Mouse (Mus musculus) midbrain, embryonic 13.5 days (tissue): ENCODE measurements at regions not wholly inside any gene's neighbourhood (a gene's known extent, or its start where the extent isn't known, plus 50 kb on each side); places are given as distances from the start of the nearest gene placed in this dataset.
"Not testable (repeated sequence)": the region's sequence is repeated elsewhere in the genome, so short reads cannot be mapped to it uniquely, and the experiment has no call there.

Experiments
- ATAC-seq: fragments of 200-750 bp; cut with Nextera tagmentation; 2 replicates; pipeline ENCODE4 v1.8.0; 2017; ENCODE audit warnings: mild to moderate bottlenecking, moderate TSS enrichment, moderate library complexity
- H3K27ac ChIP-seq: fragments of 300-500 bp; sonication (generic); 2 replicates; pipeline ENCODE4 v1.5.1; 2015; ENCODE audit warnings: inconsistent platforms, mild to moderate bottlenecking, moderate library complexity
- H3K27me3 ChIP-seq: fragments of 300-500 bp; sonication (generic); 2 replicates; pipeline ENCODE4 v1.6.1; 2015; ENCODE audit warnings: mild to moderate bottlenecking, inconsistent platforms
- H3K36me3 ChIP-seq: fragments of 300-500 bp; sonication (generic); 2 replicates; pipeline ENCODE4 v1.6.1; 2015; ENCODE audit warnings: mild to moderate bottlenecking, inconsistent platforms
- H3K4me1 ChIP-seq: fragments of 300-500 bp; sonication (generic); replicated peaks from 2 replicates; pipeline ENCODE4 v1.6.1; 2015; ENCODE audit warnings: inconsistent platforms
- H3K4me2 ChIP-seq: fragments of 300-500 bp; sonication (generic); replicated peaks from 2 replicates; pipeline ENCODE4 v1.6.1; 2015; ENCODE audit warnings: moderate library complexity, mild to moderate bottlenecking, inconsistent platforms
- H3K4me3 ChIP-seq: fragments of 300-500 bp; sonication (generic); replicated peaks from 2 replicates; pipeline ENCODE4 v1.5.1; 2015; ENCODE audit warnings: mild to moderate bottlenecking, inconsistent platforms
- H3K9ac ChIP-seq: fragments of 300-500 bp; sonication (generic); replicated peaks from 2 replicates; pipeline ENCODE4 v1.6.1; 2015; ENCODE audit warnings: mild to moderate bottlenecking, inconsistent platforms
- H3K9me3 ChIP-seq: fragments of 300-500 bp; sonication (generic); 2 replicates; pipeline ENCODE4 v1.6.1; 2016; ENCODE audit warnings: mild to moderate bottlenecking, inconsistent platforms
- WGBS: fragments of 180-500 bp; shearing (Covaris S2); methylation state at CpG from one replicate; pipeline ENCODE4 v1.1.7; 2015; 5-methylcytosine and 5-hydroxymethylcytosine counted together

DNA sequence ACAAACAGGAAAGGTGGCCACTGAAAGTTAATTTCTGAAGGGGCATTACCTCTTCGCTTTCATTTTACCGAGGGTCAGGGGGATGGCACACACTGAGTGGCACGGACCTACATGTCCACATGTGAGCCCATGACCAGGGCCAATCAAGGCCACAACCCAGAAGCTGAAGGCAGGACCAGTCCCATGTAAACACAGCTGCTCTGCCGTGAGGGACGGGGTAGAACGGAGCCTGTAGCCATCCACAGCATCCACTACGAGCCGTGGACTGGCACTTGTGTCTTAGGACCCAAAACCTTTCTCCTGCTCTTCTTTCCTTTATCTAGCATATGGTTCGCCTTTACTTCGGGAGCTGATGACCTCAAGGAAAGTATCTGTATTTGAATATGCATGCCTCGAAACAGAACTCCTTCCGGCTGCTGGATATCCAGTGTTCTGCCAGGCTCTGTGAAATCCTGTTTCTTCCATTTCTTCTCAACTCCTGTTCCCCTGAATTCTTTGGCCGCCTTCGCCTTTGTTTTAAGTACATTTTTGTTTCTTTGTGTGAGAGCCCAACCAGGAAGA, 101.9 kb upstream of the Klf3 start:
- ATAC-seq, result 0 out of 2 replicates have a peak, but pooled peaks have one; percentile 37
- H3K9ac ChIP-seq, result no peak overlapping the region
- peaks cover 14% of the 10 kb centered on the region for H3K4me1 ChIP-seq
- no peaks in the 10 kb centered on the region for H3K27me3 ChIP-seq
- WGBS, result 60% methylated on average over 14 of the region's 14 CpGs
- no peaks in the 10 kb centered on the region for H3K9me3 ChIP-seq
- no peaks in the 10 kb centered on the region for H3K36me3 ChIP-seq
- peak overlapping the region; percentile 75 for H3K27ac ChIP-seq
- no peak overlapping the region for H3K4me3 ChIP-seq
- no peak overlapping the region for H3K4me2 ChIP-seq

DNA sequence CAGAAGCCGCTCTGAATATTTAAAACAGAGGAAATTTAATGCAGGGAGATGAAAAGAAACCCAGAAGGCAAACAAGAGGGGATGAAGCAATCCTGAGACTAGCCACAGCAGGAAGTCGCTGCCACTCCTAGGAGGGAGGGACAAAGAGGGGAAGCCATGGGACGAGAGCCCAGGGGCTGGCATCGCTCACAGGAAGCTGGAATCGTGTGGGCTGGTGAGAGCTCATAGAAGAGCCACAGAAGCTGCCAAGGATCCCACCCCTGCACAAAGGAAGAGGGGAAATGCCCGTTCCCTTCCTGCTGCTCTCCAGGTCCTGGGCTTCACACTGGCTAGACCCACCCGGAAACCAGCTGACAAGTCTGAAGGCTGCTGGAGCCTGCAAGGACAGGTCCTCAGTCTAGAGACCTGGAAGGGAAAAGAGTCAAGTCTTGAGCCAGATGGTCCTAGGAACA, 101.4 kb upstream of the Klf3 start:
- Histone ChIP-seq H3K4me1 (peaks cover 14% of the 10 kb centered on the region), H3K27me3 (no peaks in the 10 kb centered on the region), H3K36me3 (no peaks in the 10 kb centered on the region), H3K27ac (peak overlapping the region; percentile 75), H3K9ac (no peak overlapping the region), H3K4me3 (no peak overlapping the region), H3K4me2 (peak overlapping the region; percentile 22; the same call in 1 of the 2 replicates), H3K9me3 (no peaks in the 10 kb centered on the region)
- peak; percentile 72 for ATAC-seq
- WGBS, result 18% methylated on average over 7 of the region's 7 CpGs

DNA sequence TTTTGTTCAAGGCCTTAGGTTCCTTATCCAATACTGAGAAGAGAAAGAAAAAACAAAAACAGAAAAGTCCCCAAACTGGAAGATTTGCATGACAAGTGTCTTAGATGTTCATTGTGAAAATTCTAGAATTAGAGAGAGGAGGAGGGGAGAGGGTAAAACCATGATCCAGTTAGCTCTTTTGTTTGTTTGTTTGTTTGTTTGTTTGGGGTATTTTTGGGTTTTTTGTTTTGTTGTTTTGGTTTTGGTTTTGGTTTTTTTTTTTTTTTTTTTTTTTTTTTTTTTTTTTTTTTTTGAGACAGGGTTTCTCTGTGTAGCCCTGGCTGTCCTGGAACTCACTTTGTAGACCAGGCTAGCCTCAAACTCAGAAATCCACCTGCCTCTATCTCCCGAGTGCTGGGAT, 100.8 kb upstream of the Klf3 start:
- H3K27me3 ChIP-seq, H3K4me3 ChIP-seq, H3K4me2 ChIP-seq, H3K9me3 ChIP-seq, ATAC-seq, H3K36me3 ChIP-seq, H3K9ac ChIP-seq: not testable (repeated sequence)
- H3K27ac ChIP-seq, result peak overlapping the region; percentile 75; the same call in 1 of the 2 replicates
- peaks cover 14% of the 10 kb centered on the region for H3K4me1 ChIP-seq
- WGBS, result 63% methylated on average over 1 of the region's 1 CpGs

DNA sequence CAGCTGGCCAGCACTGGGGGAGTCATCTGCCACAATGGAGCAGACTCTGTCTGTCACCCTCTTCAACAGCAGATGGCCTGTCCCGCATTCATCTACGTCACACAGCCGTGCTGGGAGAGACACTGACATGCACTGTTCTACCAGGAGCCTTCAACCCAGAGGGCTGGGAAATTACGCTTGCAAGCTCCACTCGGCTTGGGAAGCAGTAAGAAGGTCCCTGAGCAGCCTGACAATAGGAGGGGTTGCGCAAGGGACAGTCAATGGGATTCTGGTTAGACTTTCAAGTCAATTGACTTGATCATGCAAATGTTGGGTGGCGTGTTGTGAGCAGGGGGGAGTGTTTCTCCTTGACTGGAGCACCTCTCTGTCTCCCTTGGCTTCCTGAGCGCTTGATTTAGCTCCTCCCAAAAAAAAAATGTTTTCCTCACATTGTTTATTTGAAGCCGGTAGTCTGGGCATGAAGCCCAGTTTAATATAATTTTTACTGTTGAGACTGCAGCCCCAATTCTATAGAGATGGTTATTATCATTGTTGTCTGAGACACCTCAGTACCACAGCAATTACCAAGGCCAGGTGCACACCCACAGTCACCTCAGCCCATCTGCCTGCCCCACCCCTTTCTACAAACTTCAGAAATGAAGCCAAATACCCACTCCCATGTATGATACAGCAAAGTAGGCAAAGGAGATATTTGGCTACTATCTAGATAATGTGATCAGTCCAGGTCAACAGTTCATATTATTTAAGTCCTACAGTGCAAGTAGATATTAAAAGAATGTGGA, 99.9 kb upstream of the Klf3 start:
- Histone ChIP-seq H3K27ac (peak overlapping the region; percentile 7; the same call in 1 of the 2 replicates), H3K9me3 (0 out of 2 replicates have a peak, but pooled peaks cover 2% of the 10 kb centered on the region), H3K4me2 (no peak overlapping the region), H3K27me3 (no peaks in the 10 kb centered on the region), H3K4me1 (peaks cover 14% of the 10 kb centered on the region), H3K9ac (no peak overlapping the region), H3K36me3 (no peaks in the 10 kb centered on the region), H3K4me3 (no peak overlapping the region)
- ATAC-seq, result peak; percentile 83
- 49% methylated on average over 9 of the region's 9 CpGs for WGBS

DNA sequence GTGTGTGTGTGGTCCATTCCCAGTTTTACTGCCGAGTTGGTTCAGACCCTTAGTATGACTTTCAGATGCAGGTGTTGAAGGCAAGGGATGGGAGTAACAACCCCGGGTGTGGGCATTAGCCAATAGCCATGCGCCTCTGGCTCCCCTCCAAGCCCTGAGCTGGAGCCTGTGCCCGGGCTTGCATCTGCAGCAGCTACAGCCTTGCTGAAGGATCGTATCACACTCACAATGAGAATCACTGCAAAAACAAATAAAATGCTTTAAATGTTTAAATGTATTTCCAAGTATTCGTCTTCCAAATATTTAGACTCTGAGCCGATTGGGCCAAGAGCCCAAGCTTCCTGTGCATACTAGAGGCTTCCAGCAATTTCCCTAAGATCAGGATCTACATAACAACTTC, 99.0 kb upstream of the Klf3 start:
- Histone ChIP-seq H3K27ac (0 out of 2 replicates have a peak overlapping the region, but pooled peaks have one; percentile 8), H3K4me2 (no peak overlapping the region), H3K27me3 (no peaks in the 10 kb centered on the region), H3K4me3 (no peak overlapping the region), H3K9ac (no peak overlapping the region), H3K36me3 (no peaks in the 10 kb centered on the region), H3K9me3 (0 out of 2 replicates have a peak, but pooled peaks cover 2% of the 10 kb centered on the region), H3K4me1 (peaks cover 14% of the 10 kb centered on the region)
- 81% methylated on average over 7 of the region's 7 CpGs for WGBS
- ATAC-seq, result no peak

DNA sequence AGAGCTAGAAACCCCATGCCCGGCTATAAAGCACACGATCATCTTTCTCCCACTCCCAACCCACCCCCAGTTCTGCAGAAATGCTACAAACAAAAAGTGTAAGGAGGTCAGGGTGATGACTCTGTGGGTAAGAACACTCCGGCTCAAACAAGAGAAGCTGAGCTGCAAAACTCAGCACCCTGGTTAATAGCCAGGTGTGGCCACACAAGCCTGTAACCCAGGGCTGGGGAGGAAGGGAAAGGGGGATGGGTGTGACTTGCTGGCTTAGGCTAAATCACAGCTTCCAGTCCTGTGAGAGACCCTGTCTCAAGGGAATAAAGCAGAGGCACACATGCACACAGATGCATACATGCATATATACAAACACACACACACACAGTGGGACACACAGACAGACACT, 96.6 kb upstream of the Klf3 start:
- H3K4me1 ChIP-seq, result peaks cover 12% of the 10 kb centered on the region
- H3K4me2 ChIP-seq, result no peak overlapping the region
- ATAC-seq, result no peak
- H3K36me3 ChIP-seq, result no peaks in the 10 kb centered on the region
- no peak overlapping the region for H3K27ac ChIP-seq
- no peaks in the 10 kb centered on the region for H3K27me3 ChIP-seq
- WGBS, result 96% methylated on average over 3 of the region's 3 CpGs
- H3K4me3 ChIP-seq, result no peak overlapping the region
- H3K9me3 ChIP-seq, result 0 out of 2 replicates have a peak, but pooled peaks cover 2% of the 10 kb centered on the region
- H3K9ac ChIP-seq, result no peak overlapping the region

DNA sequence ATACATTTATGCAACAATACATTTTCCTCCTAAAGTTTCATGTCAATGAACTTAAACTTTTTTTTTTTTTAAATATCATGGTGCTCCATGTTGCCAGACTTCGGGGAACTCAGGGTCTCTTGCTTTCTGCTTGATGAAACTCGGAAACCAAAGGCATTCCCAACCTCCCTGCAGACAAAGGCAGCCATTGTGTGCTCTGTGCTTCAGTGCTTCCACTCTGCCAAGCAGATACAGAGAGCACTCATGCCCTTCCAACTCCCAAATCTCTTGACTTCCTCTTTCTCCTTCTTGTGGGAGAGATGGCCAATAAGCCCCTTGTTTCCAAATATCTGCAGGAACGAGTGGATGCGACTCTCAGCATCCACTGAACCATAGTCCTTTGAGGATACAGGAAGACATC, 94.0 kb upstream of the Klf3 start:
- 0 out of 2 replicates have a peak, but pooled peaks cover 2% of the 10 kb centered on the region for H3K9me3 ChIP-seq
- peaks cover 1% of the 10 kb centered on the region for H3K4me1 ChIP-seq
- H3K9ac ChIP-seq, result no peak overlapping the region
- H3K36me3 ChIP-seq, result no peaks in the 10 kb centered on the region
- no peak overlapping the region for H3K4me3 ChIP-seq
- H3K27me3 ChIP-seq, result no peaks in the 10 kb centered on the region
- H3K27ac ChIP-seq, result no peak overlapping the region
- no peak for ATAC-seq
- H3K4me2 ChIP-seq, result no peak overlapping the region
- WGBS, result 17% methylated on average over 4 of the region's 4 CpGs

DNA sequence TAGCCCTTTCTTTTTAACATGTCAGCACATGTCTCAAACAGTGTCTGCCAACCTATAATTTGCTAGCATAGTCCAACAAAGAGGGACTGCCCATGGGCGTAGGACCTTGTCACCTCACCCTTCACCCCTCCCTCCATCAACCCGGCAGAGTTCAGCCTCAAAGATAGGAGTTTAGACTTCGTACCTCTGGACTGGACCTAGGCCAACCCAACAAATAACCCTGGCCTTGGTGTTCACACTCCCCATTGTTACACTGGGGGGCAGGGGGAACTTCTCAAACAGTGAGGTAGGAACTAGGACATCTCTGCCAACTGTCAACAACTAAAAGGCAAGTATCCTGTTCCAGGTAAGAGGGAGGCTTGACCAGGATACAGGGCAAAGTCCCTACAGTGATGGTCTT, 93.0 kb upstream of the Klf3 start:
- 0 out of 2 replicates have a peak, but pooled peaks cover 2% of the 10 kb centered on the region for H3K9me3 ChIP-seq
- 83% methylated on average over 3 of the region's 3 CpGs for WGBS
- H3K4me3 ChIP-seq, result no peak overlapping the region
- H3K9ac ChIP-seq, result no peak overlapping the region
- no peaks in the 10 kb centered on the region for H3K36me3 ChIP-seq
- H3K4me2 ChIP-seq, result no peak overlapping the region
- no peak for ATAC-seq
- no peaks in the 10 kb centered on the region for H3K27me3 ChIP-seq
- H3K4me1 ChIP-seq, result peaks cover 4% of the 10 kb centered on the region
- H3K27ac ChIP-seq, result no peak overlapping the region

DNA sequence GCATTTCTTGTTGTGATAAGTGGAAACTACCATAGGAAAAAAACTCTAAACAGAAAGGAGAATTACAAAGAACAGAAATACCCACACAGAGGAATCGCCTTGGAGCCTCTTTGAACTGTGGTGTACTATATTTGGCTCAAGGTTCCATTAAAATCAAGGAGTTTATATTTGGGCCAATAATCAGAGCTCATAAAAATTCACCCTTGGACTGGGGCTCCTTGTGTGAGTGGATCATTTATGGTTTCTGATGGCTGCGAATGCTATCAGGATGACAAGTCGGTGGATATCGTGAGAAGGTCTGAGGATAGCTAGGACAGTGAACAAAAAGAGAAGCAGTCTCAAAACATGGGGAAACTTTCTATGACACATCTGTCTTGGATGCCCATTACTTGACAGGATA, 92.2 kb upstream of the Klf3 start:
- Histone ChIP-seq H3K9ac (no peak overlapping the region), H3K27me3 (no peaks in the 10 kb centered on the region), H3K4me1 (peaks cover 4% of the 10 kb centered on the region), H3K4me3 (no peak overlapping the region), H3K36me3 (no peaks in the 10 kb centered on the region), H3K4me2 (no peak overlapping the region), H3K9me3 (0 out of 2 replicates have a peak, but pooled peaks cover 2% of the 10 kb centered on the region), H3K27ac (no peak overlapping the region)
- 92% methylated on average over 4 of the region's 4 CpGs for WGBS
- ATAC-seq, result no peak

DNA sequence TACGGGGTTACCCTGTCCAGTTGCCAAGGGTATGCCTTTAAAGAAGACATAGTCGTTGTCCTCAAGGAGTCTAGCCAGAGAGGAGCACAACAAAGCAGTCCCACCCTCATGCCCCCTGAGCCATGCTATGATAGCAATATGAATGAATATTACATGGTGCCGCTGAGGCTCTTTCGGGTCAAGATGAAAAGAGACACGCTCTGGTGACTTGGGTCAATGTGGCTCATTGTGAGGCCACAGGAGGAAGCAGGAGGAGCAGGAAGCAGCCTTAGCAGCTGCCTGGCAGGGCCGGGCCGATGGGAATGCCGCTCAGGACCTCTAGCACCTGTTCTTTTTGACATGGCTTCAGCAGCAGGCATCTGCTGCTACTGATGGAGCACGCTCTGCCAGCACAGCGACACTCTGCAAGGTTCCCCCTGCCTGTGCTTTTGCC, 89.0 kb upstream of the Klf3 start:
- WGBS, result 24% methylated on average over 10 of the region's 10 CpGs
- no peaks in the 10 kb centered on the region for H3K9me3 ChIP-seq
- H3K27ac ChIP-seq, result peak overlapping the region; percentile 51
- H3K36me3 ChIP-seq, result no peaks in the 10 kb centered on the region
- ATAC-seq, result peak; percentile 80
- H3K27me3 ChIP-seq, result no peaks in the 10 kb centered on the region
- peaks cover 4% of the 10 kb centered on the region for H3K4me1 ChIP-seq
- no peak overlapping the region for H3K4me3 ChIP-seq
- no peak overlapping the region for H3K9ac ChIP-seq
- no peak overlapping the region; the same call in 1 of the 2 replicates for H3K4me2 ChIP-seq

DNA sequence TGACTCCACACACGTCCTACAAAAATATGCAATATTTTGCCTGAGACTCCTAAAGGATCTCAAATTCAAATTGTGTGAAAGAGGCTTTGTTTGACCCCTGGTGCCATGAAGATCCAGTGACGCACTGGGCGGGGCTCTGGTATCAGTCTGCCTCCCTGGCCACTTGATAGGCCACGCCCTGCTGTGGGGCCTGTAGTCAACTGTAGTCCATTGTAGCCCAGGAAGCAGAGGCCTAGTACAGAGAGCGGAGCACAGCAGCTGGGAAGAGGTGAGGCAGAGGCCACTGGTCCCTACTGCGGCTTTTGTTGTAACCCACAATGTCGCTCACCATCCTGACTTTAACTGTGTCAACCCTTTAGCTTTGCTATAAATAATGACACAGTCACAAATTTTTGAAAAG, 88.5 kb upstream of the Klf3 start:
- Histone ChIP-seq H3K4me2 (no peak overlapping the region), H3K9me3 (no peaks in the 10 kb centered on the region), H3K36me3 (no peaks in the 10 kb centered on the region), H3K27me3 (no peaks in the 10 kb centered on the region), H3K27ac (peak overlapping the region; percentile 32; the same call in 1 of the 2 replicates), H3K9ac (no peak overlapping the region), H3K4me1 (peaks cover 4% of the 10 kb centered on the region), H3K4me3 (no peak overlapping the region)
- whole genome bisulfite sequencing, result 49% methylated on average over 7 of the region's 7 CpGs
- peak; percentile 88 for ATAC-seq

DNA sequence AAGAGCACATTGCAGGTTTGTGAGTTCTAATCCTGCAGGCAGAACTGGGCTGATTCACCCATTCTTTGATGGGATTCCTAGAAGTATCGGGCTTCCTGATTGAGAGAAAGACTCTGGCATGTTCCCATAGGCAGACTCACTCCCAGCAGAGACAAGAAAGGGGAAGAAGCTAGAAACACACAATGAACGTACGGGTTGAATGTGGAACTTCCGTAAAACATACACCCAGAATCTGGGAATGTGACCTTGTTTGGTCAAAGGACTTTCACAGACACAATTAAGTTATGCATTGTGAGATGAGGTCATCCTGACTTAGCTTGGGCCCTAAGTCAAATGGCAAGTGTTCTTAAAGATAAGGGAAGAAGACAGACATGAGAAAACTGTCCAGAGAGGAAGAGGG, 86.6 kb upstream of the Klf3 start:
- no peak overlapping the region for H3K4me2 ChIP-seq
- H3K27ac ChIP-seq, result no peak overlapping the region
- no peaks in the 10 kb centered on the region for H3K36me3 ChIP-seq
- 91% methylated on average over 4 of the region's 4 CpGs for WGBS
- peaks cover 4% of the 10 kb centered on the region for H3K4me1 ChIP-seq
- H3K9ac ChIP-seq, result no peak overlapping the region
- no peak overlapping the region for H3K4me3 ChIP-seq
- no peaks in the 10 kb centered on the region for H3K27me3 ChIP-seq
- ATAC-seq, result no peak
- H3K9me3 ChIP-seq, result peaks cover 1% of the 10 kb centered on the region; the same call in 1 of the 2 replicates
